Comparison of ENCODE assay signal across 14 mouse cellular contexts in the genomic region with DNA sequence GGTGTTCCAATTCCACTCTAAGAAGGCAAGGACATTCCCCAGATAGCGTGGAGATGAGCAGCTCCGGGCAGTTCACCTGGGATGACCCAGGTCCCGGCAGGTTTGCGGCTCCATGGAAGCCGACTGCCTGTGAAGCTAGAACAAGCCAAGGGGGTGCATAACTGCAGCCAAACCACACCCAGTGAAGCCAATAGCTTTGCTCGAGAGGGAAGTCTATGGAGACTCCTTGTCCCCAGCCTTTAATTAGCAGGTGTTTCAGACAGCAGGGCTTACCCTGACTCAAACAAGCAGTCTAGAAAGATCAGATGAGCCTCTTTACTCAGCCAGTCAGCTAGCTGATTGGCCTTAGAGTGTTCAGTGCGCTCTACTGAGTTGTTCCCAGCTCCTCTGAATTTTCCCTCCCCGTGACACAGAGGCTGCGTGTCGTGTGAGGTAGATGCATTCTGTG. TPM values are rescaled to one million over a fixed set of nuclear protein-coding genes. Genes with fewer than 3 reads are reported as not detected.
A peak's percentile ranks its signal among the peaks of the same experiment; 100 is the strongest.
DNase-seq lines count a peak whose midpoint lies in the region; ATAC-seq and TF ChIP-seq lines count a peak whose summit lies in the region.
"Had no signal": no experiment of that assay in that cellular context is flagged by ENCODE, and none has a peak within 500 bp of the region (broad histone marks: within the 10 kb centered on the region; RNA-seq: fewer than 3 reads in every experiment).

No protein-coding gene starts in this region.

- no peaks in the 10 kb centered on the region for H3K36me3 ChIP-seq in embryonic facial prominence, embryonic 14.5 days (ENCODE audit: control insufficient read depth, insufficient read depth, low read length)
- H3K36me3 ChIP-seq in embryonic facial prominence, embryonic 10.5 days (replicated peaks), result no peaks in the 10 kb centered on the region
- H3K36me3 ChIP-seq in liver, postnatal 0 days (replicated peaks; ENCODE audit: insufficient read depth, low read length), result no peaks in the 10 kb centered on the region
- H3K36me3 ChIP-seq: hindbrain, embryonic 13.5 days; limb, embryonic 10.5 days had no signal

- no peak for TF ChIP-seq CTCF in liver, postnatal 0 days (IDR thresholded peaks at IDR 0.05; ENCODE audit: low read depth)

- no peak overlapping the region for H3K9ac ChIP-seq in embryonic facial prominence, embryonic 14.5 days (ENCODE audit: low read depth, low read length)
- no peak overlapping the region for H3K9ac ChIP-seq in liver, postnatal 0 days (replicated peaks)
- H3K9ac ChIP-seq: hindbrain, embryonic 13.5 days; liver, embryonic 14.5 days had no signal

- 73% methylated on average over 10 of the region's 10 CpGs for WGBS in embryonic facial prominence, embryonic 14.5 days
- WGBS in embryonic facial prominence, embryonic 10.5 days, result 84% methylated on average over 10 of the region's 10 CpGs
- WGBS in liver, postnatal 0 days (ENCODE audit: insufficient replicate concordance), result 81% methylated on average over 10 of the region's 10 CpGs

- H3K9me3 ChIP-seq in embryonic facial prominence, embryonic 14.5 days (ENCODE audit: control insufficient read depth, low read length), result no peaks in the 10 kb centered on the region
- H3K9me3 ChIP-seq in embryonic facial prominence, embryonic 10.5 days, result no peaks in the 10 kb centered on the region
- no peaks in the 10 kb centered on the region for H3K9me3 ChIP-seq in liver, postnatal 0 days (ENCODE audit: low read length)
- H3K9me3 ChIP-seq: hindbrain, embryonic 13.5 days; limb, embryonic 10.5 days had no signal

- H3K4me2 ChIP-seq in embryonic facial prominence, embryonic 14.5 days (ENCODE audit: low read depth, low read length), result no peak overlapping the region
- no peak overlapping the region for H3K4me2 ChIP-seq in liver, postnatal 0 days (ENCODE audit: low read depth, low read length)
- H3K4me2 ChIP-seq: hindbrain, embryonic 13.5 days had no signal

- H3K4me1 ChIP-seq in embryonic facial prominence, embryonic 14.5 days (ENCODE audit: control insufficient read depth, insufficient read depth, low read length), result peaks cover 11% of the 10 kb centered on the region
- H3K4me1 ChIP-seq in embryonic facial prominence, embryonic 10.5 days, result peaks cover 5% of the 10 kb centered on the region
- H3K4me1 ChIP-seq in liver, postnatal 0 days (ENCODE audit: insufficient read depth), result no peaks in the 10 kb centered on the region
- H3K4me1 ChIP-seq: limb, embryonic 10.5 days had no signal

- H3K4me3 ChIP-seq in embryonic facial prominence, embryonic 14.5 days (ENCODE audit: low read depth, low read length), result no peak overlapping the region
- no peak overlapping the region for H3K4me3 ChIP-seq in embryonic facial prominence, embryonic 10.5 days
- H3K4me3 ChIP-seq in liver, postnatal 0 days (ENCODE audit: low read depth, low read length), result no peak overlapping the region
- H3K4me3 ChIP-seq: heart, adult 2 months; hindbrain, embryonic 13.5 days; limb, embryonic 10.5 days had no signal

- no peak for DNase-seq in embryonic facial prominence, embryonic 14.5 days (ENCODE audit: low spot score)
- DNase-seq in embryonic facial prominence, embryonic 10.5 days (ENCODE audit: low spot score), result no peak
- peak; percentile 30 to 39 for DNase-seq in layer of hippocampus, postnatal 10 days (ENCODE audit: low spot score in 2 of 2)
- DNase-seq in layer of hippocampus, adult 9-11 months, result no peak
- DNase-seq in brain, adult 2 months (ENCODE audit: low read depth, low spot score), result peak; percentile 91
- DNase-seq in cerebellum, postnatal 36 days, result peak; percentile 70 to 76
- no peak for DNase-seq in liver, postnatal 0 days
- DNase-seq in left cerebral cortex, adult 8-10 months (ENCODE audit: low spot score in 2 of 2), result no peak
- DNase-seq: adrenal gland, postnatal 25 days; kidney, adult 18-20 months had no signal

- no peaks in the 10 kb centered on the region for H3K27me3 ChIP-seq in embryonic facial prominence, embryonic 14.5 days (replicated peaks; ENCODE audit: control insufficient read depth, insufficient read depth, low read length)
- H3K27me3 ChIP-seq in embryonic facial prominence, embryonic 10.5 days (replicated peaks; ENCODE audit: low read depth, poor library complexity, severe bottlenecking), result no peaks in the 10 kb centered on the region
- H3K27me3 ChIP-seq in liver, postnatal 0 days (ENCODE audit: insufficient read depth, low read length), result no peaks in the 10 kb centered on the region
- H3K27me3 ChIP-seq: hindbrain, embryonic 13.5 days had no signal

- no peak for TF ChIP-seq EP300 in liver, postnatal 0 days (IDR thresholded peaks at IDR 0.05; ENCODE audit: low read depth)

- peak; percentile 76 for ATAC-seq in embryonic facial prominence, embryonic 14.5 days (ENCODE audit: low read depth)
- no peak for ATAC-seq in liver, postnatal 0 days

- H3K27ac ChIP-seq in embryonic facial prominence, embryonic 14.5 days (replicated peaks; ENCODE audit: low read depth, low read length), result no peak overlapping the region
- H3K27ac ChIP-seq in embryonic facial prominence, embryonic 10.5 days (replicated peaks), result no peak overlapping the region
- H3K27ac ChIP-seq in liver, postnatal 0 days (ENCODE audit: low read depth), result no peak overlapping the region
- H3K27ac ChIP-seq: heart, adult 2 months; hindbrain, embryonic 13.5 days; limb, embryonic 10.5 days; liver, embryonic 14.5 days had no signal

RNA-seq across cellular contexts. Expression of a gene that starts 30.3 kb away (rescaled TPM):
- 5.7 and 10.6 TPM in 2 replicates for polyA plus RNA-seq in embryonic facial prominence, embryonic 14.5 days (2014; fragmentation: Nextera tagmentation; extraction: Ambion mirVana)
- 2.2 and 2.5 TPM in 2 replicates for polyA plus RNA-seq in embryonic facial prominence, embryonic 10.5 days (2016; fragmentation: Nextera tagmentation; extraction: Ambion mirVana)
- total RNA-seq in layer of hippocampus, postnatal 10 days (2021), result 1 to 10 TPM; 4.2 to 4.5 TPM
- 0.34 and 0.39 TPM in 2 replicates for polyA plus RNA-seq in liver, postnatal 0 days (2015; fragmentation: Nextera tagmentation; extraction: Ambion mirVana)
- 1 to 10 TPM; 1.2 to 2.5 (median 2.3) TPM for total RNA-seq in left cerebral cortex, adult 8-10 months (2022)

RNA-seq across cellular contexts. Expression of a gene that starts 30.7 kb away (rescaled TPM):
- 6.1 and 7.2 TPM in 2 replicates for polyA plus RNA-seq in embryonic facial prominence, embryonic 14.5 days (2014; fragmentation: Nextera tagmentation; extraction: Ambion mirVana)
- 4.0 and 4.4 TPM in 2 replicates for polyA plus RNA-seq in embryonic facial prominence, embryonic 10.5 days (2016; fragmentation: Nextera tagmentation; extraction: Ambion mirVana)
- 100 to 1,000 TPM in 1 of 2 experiments, 10 to 100 TPM in 1; 93.1 to 132 TPM for total RNA-seq in layer of hippocampus, postnatal 10 days (2021)
- 0.18 and 0.21 TPM in 2 replicates for polyA plus RNA-seq in liver, postnatal 0 days (2015; fragmentation: Nextera tagmentation; extraction: Ambion mirVana)
- 100 to 1,000 TPM in 3 of 4 experiments, 10 to 100 TPM in 1; 90.4 to 114 (median 108) TPM for total RNA-seq in left cerebral cortex, adult 8-10 months (2022)

Comparison
In these comparisons a context has a peak if more than half of its experiments do, and no peak if none do; other contexts are left out.
1. DNase-seq: peak in layer of hippocampus, postnatal 10 days (2 of 2), brain, adult 2 months (single experiment) and cerebellum, postnatal 36 days (2 of 2); none in embryonic facial prominence, embryonic 14.5 days (single experiment), embryonic facial prominence, embryonic 10.5 days (single experiment), layer of hippocampus, adult 9-11 months (single experiment), liver, postnatal 0 days (single experiment) and left cerebral cortex, adult 8-10 months (0 of 2).